Mouse (Mus musculus): ENCODE measurements at regions not wholly inside any gene's neighbourhood (a gene's known extent, or its start where the extent isn't known, plus 50 kb on each side); places are given as distances from the start of the nearest gene placed in this dataset.

- H3K4me2 ChIP-seq (ENCODE audit: low read depth, low read length): no peak overlapping the region
- H3K9ac ChIP-seq (replicated peaks; ENCODE audit: low read depth, low read length): no peak overlapping the region
- no peaks in the 10 kb centered on the region for H3K9me3 ChIP-seq (ENCODE audit: control insufficient read depth, low read length)
- no peaks in the 10 kb centered on the region for H3K36me3 ChIP-seq (ENCODE audit: control insufficient read depth, insufficient read depth, low read length)
- no peaks in the 10 kb centered on the region for H3K27me3 ChIP-seq (ENCODE audit: control insufficient read depth, insufficient read depth, low read length)
- no peak overlapping the region for H3K4me3 ChIP-seq (ENCODE audit: low read depth, low read length)
- no peaks in the 10 kb centered on the region for H3K4me1 ChIP-seq (ENCODE audit: control insufficient read depth, insufficient read depth, low read length)
- WGBS: 88% methylated on average over 1 of the region's 1 CpGs
- ATAC-seq (ENCODE audit: low read depth): no peak
- H3K27ac ChIP-seq (ENCODE audit: low read depth, low read length): no peak overlapping the region
Measured at GRCm38 (mm10) chrX:76795304-76795703, 192.6 kb upstream of the Cldn34d start.

GRCm38 (mm10) chrX:76790613-76791012, 187.9 kb upstream of the Cldn34d start:
- no peak overlapping the region for H3K4me3 ChIP-seq (ENCODE audit: low read depth, low read length)
- H3K9me3 ChIP-seq (ENCODE audit: control insufficient read depth, low read length): no peaks in the 10 kb centered on the region
- H3K27me3 ChIP-seq (ENCODE audit: control insufficient read depth, insufficient read depth, low read length): no peaks in the 10 kb centered on the region
- H3K4me2 ChIP-seq (ENCODE audit: low read depth, low read length): no peak overlapping the region
- H3K4me1 ChIP-seq (ENCODE audit: control insufficient read depth, insufficient read depth, low read length): no peaks in the 10 kb centered on the region
- H3K9ac ChIP-seq (replicated peaks; ENCODE audit: low read depth, low read length): no peak overlapping the region
- H3K36me3 ChIP-seq (ENCODE audit: control insufficient read depth, insufficient read depth, low read length): no peaks in the 10 kb centered on the region
- H3K27ac ChIP-seq (ENCODE audit: low read depth, low read length): no peak overlapping the region
- peak; percentile 54; the same call in 1 of the 2 replicates for ATAC-seq (ENCODE audit: low read depth)

GRCm38 (mm10) chrX:76780044-76780443, 177.3 kb upstream of the Cldn34d start:
- H3K9me3 ChIP-seq (ENCODE audit: control insufficient read depth, low read length): no peaks in the 10 kb centered on the region
- no peak for ATAC-seq (ENCODE audit: low read depth)

More at GRCm38 (mm10) chrX:76780044-76780443, 177.3 kb upstream of the Cldn34d start:
- Histone ChIP-seq H3K36me3 (ENCODE audit: control insufficient read depth, insufficient read depth, low read length) (no peaks in the 10 kb centered on the region), H3K27me3 (ENCODE audit: control insufficient read depth, insufficient read depth, low read length) (no peaks in the 10 kb centered on the region), H3K27ac (ENCODE audit: low read depth, low read length) (no peak overlapping the region), H3K4me2 (ENCODE audit: low read depth, low read length) (no peak overlapping the region), H3K4me1 (ENCODE audit: control insufficient read depth, insufficient read depth, low read length) (no peaks in the 10 kb centered on the region), H3K4me3 (ENCODE audit: low read depth, low read length) (no peak overlapping the region), H3K9ac (replicated peaks; ENCODE audit: low read depth, low read length) (no peak overlapping the region)
